8 mouse cellular contexts compared by ENCODE assay signal in genomic region chr6:83118825-83119733, GRCm38 (mm10). TPM values are rescaled to one million over a fixed set of nuclear protein-coding genes. Genes with fewer than 3 reads are reported as not detected.
DNase-seq lines count a peak whose midpoint lies in the region; ATAC-seq lines count a peak whose summit lies in the region.

No protein-coding gene starts in this region.

- H3K27me3 ChIP-seq in neural tube, embryonic 11.5 days (ENCODE audit: control insufficient read depth, insufficient read depth, low read length), result no peaks in the 10 kb centered on the region
- H3K27me3 ChIP-seq in hindbrain, embryonic 12.5 days, result no peaks in the 10 kb centered on the region
- no peaks in the 10 kb centered on the region for H3K27me3 ChIP-seq in neural tube, embryonic 12.5 days (replicated peaks)

- H3K9ac ChIP-seq in neural tube, embryonic 11.5 days (ENCODE audit: low read length), result peak overlapping the region; percentile 14; the same call in 1 of the 2 replicates
- H3K9ac ChIP-seq in hindbrain, embryonic 12.5 days, result peak overlapping the region; percentile 91
- H3K9ac ChIP-seq in neural tube, embryonic 12.5 days, result peak overlapping the region; percentile 93

- peaks cover 9% of the 10 kb centered on the region for H3K36me3 ChIP-seq in neural tube, embryonic 11.5 days (ENCODE audit: control insufficient read depth, insufficient read depth, low read length)
- peaks cover 29% of the 10 kb centered on the region for H3K36me3 ChIP-seq in hindbrain, embryonic 12.5 days
- H3K36me3 ChIP-seq in neural tube, embryonic 12.5 days, result peaks cover 29% of the 10 kb centered on the region

- no peak overlapping the region for H3K27ac ChIP-seq in neural tube, embryonic 11.5 days (ENCODE audit: low read depth, low read length)
- H3K27ac ChIP-seq in hindbrain, embryonic 12.5 days, result no peak overlapping the region
- H3K27ac ChIP-seq in neural tube, embryonic 12.5 days, result no peak overlapping the region

- 87% methylated on average over 14 of the region's 14 CpGs for WGBS in neural tube, embryonic 11.5 days
- 89% methylated on average over 14 of the region's 14 CpGs for WGBS in hindbrain, embryonic 12.5 days
- 85% methylated on average over 14 of the region's 14 CpGs for WGBS in neural tube, embryonic 12.5 days

- no peaks in the 10 kb centered on the region for H3K9me3 ChIP-seq in neural tube, embryonic 11.5 days (ENCODE audit: control insufficient read depth, low read length)
- no peaks in the 10 kb centered on the region for H3K9me3 ChIP-seq in hindbrain, embryonic 12.5 days (replicated peaks)
- H3K9me3 ChIP-seq in neural tube, embryonic 12.5 days, result no peaks in the 10 kb centered on the region

- ATAC-seq in neural tube, embryonic 11.5 days (ENCODE audit: insufficient read depth, low FRiP score, low TSS enrichment), result no peak
- ATAC-seq in hindbrain, embryonic 12.5 days (ENCODE audit: low FRiP score), result no peak
- ATAC-seq in neural tube, embryonic 12.5 days (ENCODE audit: low FRiP score, low read depth), result no peak

- peak; percentile 89 for DNase-seq in heart, adult 11 months
- DNase-seq in heart, adult 9 months (ENCODE audit: low spot score in 2 of 2), result no peak
- no peak for DNase-seq in neural tube, embryonic 11.5 days (ENCODE audit: low spot score)
- DNase-seq in neural tube, embryonic 10.5 days (ENCODE audit: extremely low spot score, low spot score), result no peak
- no peak for DNase-seq in embryo, embryonic 10 days (ENCODE audit: low spot score)
- no peak for DNase-seq in frontal cortex, postnatal 14 days (ENCODE audit: low spot score in 2 of 2)

- H3K4me1 ChIP-seq in neural tube, embryonic 11.5 days (ENCODE audit: control insufficient read depth, insufficient read depth, low read length), result peaks cover 33% of the 10 kb centered on the region
- peaks cover 65% of the 10 kb centered on the region for H3K4me1 ChIP-seq in hindbrain, embryonic 12.5 days
- peaks cover 63% of the 10 kb centered on the region for H3K4me1 ChIP-seq in neural tube, embryonic 12.5 days

- H3K4me2 ChIP-seq in neural tube, embryonic 11.5 days (ENCODE audit: low read depth), result peak overlapping the region; percentile 77; the same call in 1 of the 2 replicates
- peak overlapping the region; percentile 84 for H3K4me2 ChIP-seq in hindbrain, embryonic 12.5 days (replicated peaks)
- H3K4me2 ChIP-seq in neural tube, embryonic 12.5 days (replicated peaks), result peak overlapping the region; percentile 88

- no peak overlapping the region for H3K4me3 ChIP-seq in neural tube, embryonic 11.5 days (ENCODE audit: low read depth, low read length)
- H3K4me3 ChIP-seq in hindbrain, embryonic 12.5 days, result peak overlapping the region; percentile 82
- no peak overlapping the region; the same call in 1 of the 2 replicates for H3K4me3 ChIP-seq in neural tube, embryonic 12.5 days

RNA-seq across cellular contexts. Expression of gene Wbp1, which starts 2.3 kb away (rescaled TPM):
- 169 and 177 TPM in 2 replicates for polyA plus RNA-seq in neural tube, embryonic 11.5 days (2014; fragmentation: Nextera tagmentation; extraction: Ambion mirVana)
- polyA plus RNA-seq in hindbrain, embryonic 12.5 days (2016; fragmentation: Nextera tagmentation; extraction: Ambion mirVana), result 206 and 212 TPM in 2 replicates
- polyA plus RNA-seq in neural tube, embryonic 12.5 days (2016; fragmentation: Nextera tagmentation; extraction: Ambion mirVana), result 233 and 254 TPM in 2 replicates

RNA-seq across cellular contexts. Expression of gene Mogs, which starts 3.8 kb away (rescaled TPM):
- 30.5 and 31.9 TPM in 2 replicates for polyA plus RNA-seq in neural tube, embryonic 11.5 days (2014; fragmentation: Nextera tagmentation; extraction: Ambion mirVana)
- polyA plus RNA-seq in hindbrain, embryonic 12.5 days (2016; fragmentation: Nextera tagmentation; extraction: Ambion mirVana), result 42.6 TPM in 2 replicates
- polyA plus RNA-seq in neural tube, embryonic 12.5 days (2016; fragmentation: Nextera tagmentation; extraction: Ambion mirVana), result 39.4 and 39.5 TPM in 2 replicates

RNA-seq across cellular contexts. Expression of gene Ino80b, which starts 6.2 kb away (rescaled TPM):
- polyA plus RNA-seq in neural tube, embryonic 11.5 days (2014; fragmentation: Nextera tagmentation; extraction: Ambion mirVana), result 19.8 and 23.4 TPM in 2 replicates
- polyA plus RNA-seq in hindbrain, embryonic 12.5 days (2016; fragmentation: Nextera tagmentation; extraction: Ambion mirVana), result 19.6 and 19.9 TPM in 2 replicates
- polyA plus RNA-seq in neural tube, embryonic 12.5 days (2016; fragmentation: Nextera tagmentation; extraction: Ambion mirVana), result 17.6 and 18.7 TPM in 2 replicates

RNA-seq across cellular contexts. Expression of gene Mrpl53, which starts 10.2 kb away (rescaled TPM):
- polyA plus RNA-seq in neural tube, embryonic 11.5 days (2014; fragmentation: Nextera tagmentation; extraction: Ambion mirVana), result 118 and 123 TPM in 2 replicates
- polyA plus RNA-seq in hindbrain, embryonic 12.5 days (2016; fragmentation: Nextera tagmentation; extraction: Ambion mirVana), result 110 and 124 TPM in 2 replicates
- 124 and 128 TPM in 2 replicates for polyA plus RNA-seq in neural tube, embryonic 12.5 days (2016; fragmentation: Nextera tagmentation; extraction: Ambion mirVana)

RNA-seq across cellular contexts. Expression of gene Rtkn, which starts 16.2 kb away (rescaled TPM):
- polyA plus RNA-seq in neural tube, embryonic 11.5 days (2014; fragmentation: Nextera tagmentation; extraction: Ambion mirVana), result 20.6 and 22.1 TPM in 2 replicates
- 40.7 and 42.6 TPM in 2 replicates for polyA plus RNA-seq in hindbrain, embryonic 12.5 days (2016; fragmentation: Nextera tagmentation; extraction: Ambion mirVana)
- 33.7 and 38.0 TPM in 2 replicates for polyA plus RNA-seq in neural tube, embryonic 12.5 days (2016; fragmentation: Nextera tagmentation; extraction: Ambion mirVana)

Comparison
In these comparisons a context has a peak if more than half of its experiments do, and no peak if none do; other contexts are left out.
1. H3K9ac ChIP-seq: peak in every context shown above with its lines; median percentile 93 in neural tube, embryonic 12.5 days; 91 in hindbrain, embryonic 12.5 days; 14 in neural tube, embryonic 11.5 days.